Mouse (Mus musculus) layer of hippocampus, adult 9-10 months (tissue): ENCODE measurements around the gene Arap1.

Source experiments
- DNase-seq: peaks from one replicate; pipeline ENCODE4 v3.0.0; 2022; ENCODE audit warnings: low spot score

The Arap1 gene

GRCm38 (mm10) chr7:101394569-101394968 lies 46.7 kb downstream of the Arap1 start:
- DNase-seq: no peak

- no peak for DNase-seq
These were observed 47.6 kb downstream of the Arap1 start for GRCm38 (mm10) chr7:101395471-101395870.

GRCm38 (mm10) chr7:101397175-101397574 lies 49.3 kb downstream of the Arap1 start:
- no peak for DNase-seq

GRCm38 (mm10) chr7:101401510-101401909 lies 53.6 kb downstream of the Arap1 start:
- no peak for DNase-seq

GRCm38 (mm10) chr7:101403831-101404230 lies 56.0 kb downstream of the Arap1 start:
- DNase-seq: no peak

GRCm38 (mm10) chr7:101410267-101410936 lies 62.5 kb downstream of the Arap1 start, which contains the start of gene Gm45837:
Gm45837 (plus strand) TSS chr7:101410886.
- no peak for DNase-seq

GRCm38 (mm10) chr7:101412796-101413195 lies 64.9 kb downstream of the Arap1 start:
- DNase-seq: peak; percentile 90

- DNase-seq: no peak
These were observed 66.3 kb downstream of the Arap1 start for GRCm38 (mm10) chr7:101414209-101414608.

- no peak for DNase-seq
These were observed 67.0 kb downstream of the Arap1 start for GRCm38 (mm10) chr7:101414661-101415511.

GRCm38 (mm10) chr7:101415512-101416100 lies 67.7 kb downstream of the Arap1 start:
- no peak for DNase-seq

GRCm38 (mm10) chr7:101416391-101416790 lies 68.5 kb downstream of the Arap1 start:
- no peak for DNase-seq

- no peak for DNase-seq
These were observed 71.3 kb downstream of the Arap1 start for GRCm38 (mm10) chr7:101419013-101419770.

- DNase-seq: no peak
These were observed 73.7 kb downstream of the Arap1 start, which contains the start of gene Pde2a for GRCm38 (mm10) chr7:101421529-101421928. Pde2a (plus strand) TSS chr7:101421691.

- no peak for DNase-seq
These were observed 74.2 kb downstream of the Arap1 start for GRCm38 (mm10) chr7:101422069-101422468.

GRCm38 (mm10) chr7:101422646-101423045 lies 74.8 kb downstream of the Arap1 start:
- no peak for DNase-seq

GRCm38 (mm10) chr7:101423970-101424369 lies 76.1 kb downstream of the Arap1 start:
- DNase-seq: no peak

GRCm38 (mm10) chr7:101426692-101427091 lies 78.8 kb downstream of the Arap1 start:
- DNase-seq: no peak

- no peak for DNase-seq
These were observed 79.9 kb downstream of the Arap1 start for GRCm38 (mm10) chr7:101427736-101428135.

- DNase-seq: no peak
These were observed 87.2 kb downstream of the Arap1 start for GRCm38 (mm10) chr7:101435038-101435437.

- no peak for DNase-seq
These were observed 90.0 kb downstream of the Arap1 start for GRCm38 (mm10) chr7:101437876-101438275.

- no peak for DNase-seq
These were observed 95.2 kb downstream of the Arap1 start for GRCm38 (mm10) chr7:101443093-101443492.

GRCm38 (mm10) chr7:101444211-101444610 lies 96.3 kb downstream of the Arap1 start:
- DNase-seq: no peak
